Mouse (Mus musculus) testis, adult 2 months (tissue): ENCODE results near the gene Stard9.
"Not testable (repeated sequence)": the region's sequence is repeated elsewhere in the genome, so short reads cannot be mapped to it uniquely, and the experiment has no call there.

ENCODE experiments used
- CTCF ChIP-seq: fragments of 200-500 bp; IDR thresholded peaks from 2 replicates; pipeline ENCODE4 v1.5.1; 2012; ENCODE audit warnings: low read depth, mild to moderate bottlenecking, inconsistent platforms, low read length, moderate library complexity; ENCODE audit not compliant: control insufficient read depth, insufficient read depth, insufficient replicate concordance
- POLR2A ChIP-seq: fragments of 200-500 bp; IDR thresholded peaks from 2 replicates; pipeline ENCODE4 v1.6.1; 2012; ENCODE audit warnings: low read depth, mild to moderate bottlenecking, inconsistent platforms, low read length, moderate library complexity; ENCODE audit not compliant: control insufficient read depth

DNA sequence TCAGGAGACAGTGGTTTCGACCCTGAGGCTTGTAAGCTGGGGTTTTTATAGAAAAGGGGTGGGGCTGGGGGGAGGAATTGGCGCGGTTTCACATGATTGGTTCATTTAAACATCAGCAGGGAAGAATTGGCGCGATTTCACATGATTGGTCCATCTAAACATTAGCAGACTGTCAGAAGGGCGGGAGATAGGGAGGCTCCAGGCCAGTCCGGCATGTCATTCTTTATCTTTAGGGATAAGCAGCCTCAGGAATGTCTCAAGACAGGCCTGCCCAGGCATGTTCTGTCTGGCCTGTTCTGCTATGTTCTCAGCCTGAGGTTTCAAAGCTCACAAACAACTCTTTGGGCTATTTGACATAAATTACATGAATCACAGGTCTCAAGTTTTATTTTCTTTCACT lies 52.2 kb downstream of the Stard9 start:
- TF ChIP-seq CTCF, POLR2A: not testable (repeated sequence)
